Mouse (Mus musculus): Measurements from ENCODE around the gene Itfg2. TPM values are rescaled to one million over a fixed set of nuclear protein-coding genes. Genes with fewer than 3 reads are reported as not detected.

The Itfg2 gene
- polyA plus RNA-seq, 1 experiment from 2014 or later: 35.6 TPM

GRCm38 (mm10) chr6:128425046-128425445 is 315 bp upstream of the Itfg2 start:
- WGBS: 20% methylated on average over 9 of the region's 9 CpGs
- Histone ChIP-seq H3K4me3 (ENCODE audit: low read length) (peak overlapping the region; percentile 76), H3K36me3 (ENCODE audit: control insufficient read depth, insufficient read depth) (peaks cover 14% of the 10 kb centered on the region), H3K9me3 (replicated peaks; ENCODE audit: control insufficient read depth, low read length) (no peaks in the 10 kb centered on the region), H3K4me1 (ENCODE audit: control insufficient read depth, insufficient read depth, low read length) (peaks cover 4% of the 10 kb centered on the region; the same call in 1 of the 2 replicates), H3K4me2 (ENCODE audit: low read depth, low read length) (peak overlapping the region; percentile 77), H3K9ac (ENCODE audit: low read length) (peak overlapping the region; percentile 74), H3K27ac (ENCODE audit: low read length) (peak overlapping the region; percentile 88), H3K27me3 (ENCODE audit: control insufficient read depth, insufficient read depth, low read length) (no peaks in the 10 kb centered on the region)
- no peak for ATAC-seq (replicated peaks; ENCODE audit: extremely low read depth, insufficient read depth, low FRiP score)

- Histone ChIP-seq H3K4me3 (ENCODE audit: low read length) (peak overlapping the region; percentile 76), H3K27ac (ENCODE audit: low read length) (peak overlapping the region; percentile 88), H3K9ac (ENCODE audit: low read length) (peak overlapping the region; percentile 74), H3K9me3 (replicated peaks; ENCODE audit: control insufficient read depth, low read length) (no peaks in the 10 kb centered on the region), H3K4me2 (ENCODE audit: low read depth, low read length) (peak overlapping the region; percentile 70), H3K4me1 (ENCODE audit: control insufficient read depth, insufficient read depth, low read length) (peaks cover 4% of the 10 kb centered on the region; the same call in 1 of the 2 replicates), H3K27me3 (ENCODE audit: control insufficient read depth, insufficient read depth, low read length) (no peaks in the 10 kb centered on the region), H3K36me3 (ENCODE audit: control insufficient read depth, insufficient read depth) (peaks cover 6% of the 10 kb centered on the region)
- ATAC-seq (replicated peaks; ENCODE audit: extremely low read depth, insufficient read depth, low FRiP score): no peak
- 39% methylated on average over 15 of the region's 16 CpGs for WGBS
These were observed 1.0 kb downstream of the Itfg2 start for GRCm38 (mm10) chr6:128423496-128424268.

- WGBS: 78% methylated on average over 3 of the region's 3 CpGs
- Histone ChIP-seq H3K27me3 (ENCODE audit: control insufficient read depth, insufficient read depth, low read length) (no peaks in the 10 kb centered on the region), H3K4me1 (ENCODE audit: control insufficient read depth, insufficient read depth, low read length) (peaks cover 4% of the 10 kb centered on the region; the same call in 1 of the 2 replicates), H3K4me3 (ENCODE audit: low read length) (no peak overlapping the region), H3K9me3 (replicated peaks; ENCODE audit: control insufficient read depth, low read length) (no peaks in the 10 kb centered on the region), H3K27ac (ENCODE audit: low read length) (no peak overlapping the region), H3K36me3 (ENCODE audit: control insufficient read depth, insufficient read depth) (peaks cover 4% of the 10 kb centered on the region; the same call in 1 of the 2 replicates), H3K9ac (ENCODE audit: low read length) (no peak overlapping the region), H3K4me2 (ENCODE audit: low read depth, low read length) (no peak overlapping the region)
- ATAC-seq (replicated peaks; ENCODE audit: extremely low read depth, insufficient read depth, low FRiP score): no peak
These were observed 3.3 kb downstream of the Itfg2 start for GRCm38 (mm10) chr6:128421480-128421879.

GRCm38 (mm10) chr6:128421036-128421435 is 3.7 kb downstream of the Itfg2 start:
- 40% methylated on average over 2 of the region's 2 CpGs for WGBS
- no peaks in the 10 kb centered on the region for H3K27me3 ChIP-seq (ENCODE audit: control insufficient read depth, insufficient read depth, low read length)
- H3K4me3 ChIP-seq (ENCODE audit: low read length): no peak overlapping the region
- no peak overlapping the region for H3K4me2 ChIP-seq (ENCODE audit: low read depth, low read length)
- no peak for ATAC-seq (replicated peaks; ENCODE audit: extremely low read depth, insufficient read depth, low FRiP score)
- H3K36me3 ChIP-seq (ENCODE audit: control insufficient read depth, insufficient read depth): peaks cover 4% of the 10 kb centered on the region; the same call in 1 of the 2 replicates
- peaks cover 4% of the 10 kb centered on the region; the same call in 1 of the 2 replicates for H3K4me1 ChIP-seq (ENCODE audit: control insufficient read depth, insufficient read depth, low read length)
- H3K9me3 ChIP-seq (replicated peaks; ENCODE audit: control insufficient read depth, low read length): no peaks in the 10 kb centered on the region
- H3K27ac ChIP-seq (ENCODE audit: low read length): no peak overlapping the region
- no peak overlapping the region for H3K9ac ChIP-seq (ENCODE audit: low read length)

- no peak overlapping the region for H3K9ac ChIP-seq (ENCODE audit: low read length)
- 75% methylated on average over 1 of the region's 1 CpGs for WGBS
- ATAC-seq (replicated peaks; ENCODE audit: extremely low read depth, insufficient read depth, low FRiP score): no peak
- no peak overlapping the region for H3K4me2 ChIP-seq (ENCODE audit: low read depth, low read length)
- H3K36me3 ChIP-seq (ENCODE audit: control insufficient read depth, insufficient read depth): peaks cover 6% of the 10 kb centered on the region; the same call in 1 of the 2 replicates
- H3K9me3 ChIP-seq (replicated peaks; ENCODE audit: control insufficient read depth, low read length): no peaks in the 10 kb centered on the region
- no peak overlapping the region for H3K27ac ChIP-seq (ENCODE audit: low read length)
- no peaks in the 10 kb centered on the region for H3K4me1 ChIP-seq (ENCODE audit: control insufficient read depth, insufficient read depth, low read length)
- no peaks in the 10 kb centered on the region for H3K27me3 ChIP-seq (ENCODE audit: control insufficient read depth, insufficient read depth, low read length)
- no peak overlapping the region for H3K4me3 ChIP-seq (ENCODE audit: low read length)
These were observed 6.7 kb downstream of the Itfg2 start for GRCm38 (mm10) chr6:128418076-128418475.

- H3K27ac ChIP-seq (ENCODE audit: low read length): no peak overlapping the region
- 80% methylated on average over 5 of the region's 5 CpGs for WGBS
- peaks cover 20% of the 10 kb centered on the region for H3K36me3 ChIP-seq (ENCODE audit: control insufficient read depth, insufficient read depth)
- no peak overlapping the region for H3K4me2 ChIP-seq (ENCODE audit: low read depth, low read length)
- no peak overlapping the region for H3K4me3 ChIP-seq (ENCODE audit: low read length)
- no peaks in the 10 kb centered on the region for H3K9me3 ChIP-seq (replicated peaks; ENCODE audit: control insufficient read depth, low read length)
- no peaks in the 10 kb centered on the region for H3K4me1 ChIP-seq (ENCODE audit: control insufficient read depth, insufficient read depth, low read length)
- ATAC-seq (replicated peaks; ENCODE audit: extremely low read depth, insufficient read depth, low FRiP score): no peak
- H3K27me3 ChIP-seq (ENCODE audit: control insufficient read depth, insufficient read depth, low read length): no peaks in the 10 kb centered on the region
- H3K9ac ChIP-seq (ENCODE audit: low read length): no peak overlapping the region
These were observed 8.6 kb downstream of the Itfg2 start for GRCm38 (mm10) chr6:128416169-128416568.

GRCm38 (mm10) chr6:128411115-128411514 is 13.6 kb downstream of the Itfg2 start:
- no peaks in the 10 kb centered on the region for H3K9me3 ChIP-seq (replicated peaks; ENCODE audit: control insufficient read depth, low read length)
- H3K4me2 ChIP-seq (ENCODE audit: low read depth, low read length): no peak overlapping the region
- no peak overlapping the region for H3K9ac ChIP-seq (ENCODE audit: low read length)
- 20% methylated on average over 3 of the region's 3 CpGs for WGBS
- peaks cover 45% of the 10 kb centered on the region for H3K36me3 ChIP-seq (ENCODE audit: control insufficient read depth, insufficient read depth)
- H3K27ac ChIP-seq (ENCODE audit: low read length): no peak overlapping the region
- ATAC-seq (replicated peaks; ENCODE audit: extremely low read depth, insufficient read depth, low FRiP score): no peak
- no peaks in the 10 kb centered on the region for H3K4me1 ChIP-seq (ENCODE audit: control insufficient read depth, insufficient read depth, low read length)
- H3K4me3 ChIP-seq (ENCODE audit: low read length): no peak overlapping the region
- H3K27me3 ChIP-seq (ENCODE audit: control insufficient read depth, insufficient read depth, low read length): no peaks in the 10 kb centered on the region

- Histone ChIP-seq H3K4me3 (ENCODE audit: low read length) (no peak overlapping the region), H3K27ac (ENCODE audit: low read length) (no peak overlapping the region), H3K4me2 (ENCODE audit: low read depth, low read length) (no peak overlapping the region), H3K36me3 (ENCODE audit: control insufficient read depth, insufficient read depth) (peaks cover 46% of the 10 kb centered on the region), H3K9ac (ENCODE audit: low read length) (no peak overlapping the region), H3K27me3 (ENCODE audit: control insufficient read depth, insufficient read depth, low read length) (no peaks in the 10 kb centered on the region), H3K4me1 (ENCODE audit: control insufficient read depth, insufficient read depth, low read length) (no peaks in the 10 kb centered on the region), H3K9me3 (replicated peaks; ENCODE audit: control insufficient read depth, low read length) (no peaks in the 10 kb centered on the region)
- 91% methylated on average over 13 of the region's 13 CpGs for WGBS
- ATAC-seq (replicated peaks; ENCODE audit: extremely low read depth, insufficient read depth, low FRiP score): no peak
These were observed 14.4 kb downstream of the Itfg2 start for GRCm38 (mm10) chr6:128410305-128410704.

GRCm38 (mm10) chr6:128408544-128409125 is 16.1 kb downstream of the Itfg2 start:
- no peak for ATAC-seq (replicated peaks; ENCODE audit: extremely low read depth, insufficient read depth, low FRiP score)
- WGBS: 83% methylated on average over 7 of the region's 7 CpGs
- H3K36me3 ChIP-seq (ENCODE audit: control insufficient read depth, insufficient read depth): peaks cover 46% of the 10 kb centered on the region

More at GRCm38 (mm10) chr6:128408544-128409125, 16.1 kb downstream of the Itfg2 start:
- Histone ChIP-seq H3K4me1 (ENCODE audit: control insufficient read depth, insufficient read depth, low read length) (no peaks in the 10 kb centered on the region), H3K9me3 (replicated peaks; ENCODE audit: control insufficient read depth, low read length) (no peaks in the 10 kb centered on the region), H3K4me2 (ENCODE audit: low read depth, low read length) (no peak overlapping the region), H3K9ac (ENCODE audit: low read length) (no peak overlapping the region), H3K4me3 (ENCODE audit: low read length) (no peak overlapping the region), H3K27me3 (ENCODE audit: control insufficient read depth, insufficient read depth, low read length) (no peaks in the 10 kb centered on the region), H3K27ac (ENCODE audit: low read length) (no peak overlapping the region)
